Mouse (Mus musculus) embryonic fibroblast, embryonic 13.5 days (primary cell): ENCODE data around the gene Apol7a.

Source experiments
- CTCF ChIP-seq: IDR thresholded peaks from 2 replicates; pipeline ENCODE4 v1.5.1; 2011; ENCODE audit warnings: mild to moderate bottlenecking, control low read depth, low read length, moderate library complexity, borderline replicate concordance; ENCODE audit not compliant: insufficient read depth
- POLR2A ChIP-seq: IDR thresholded peaks from 2 replicates; pipeline ENCODE4 v1.6.1; 2011; ENCODE audit warnings: low read depth, mild to moderate bottlenecking, control low read depth, low read length, moderate library complexity

DNA sequence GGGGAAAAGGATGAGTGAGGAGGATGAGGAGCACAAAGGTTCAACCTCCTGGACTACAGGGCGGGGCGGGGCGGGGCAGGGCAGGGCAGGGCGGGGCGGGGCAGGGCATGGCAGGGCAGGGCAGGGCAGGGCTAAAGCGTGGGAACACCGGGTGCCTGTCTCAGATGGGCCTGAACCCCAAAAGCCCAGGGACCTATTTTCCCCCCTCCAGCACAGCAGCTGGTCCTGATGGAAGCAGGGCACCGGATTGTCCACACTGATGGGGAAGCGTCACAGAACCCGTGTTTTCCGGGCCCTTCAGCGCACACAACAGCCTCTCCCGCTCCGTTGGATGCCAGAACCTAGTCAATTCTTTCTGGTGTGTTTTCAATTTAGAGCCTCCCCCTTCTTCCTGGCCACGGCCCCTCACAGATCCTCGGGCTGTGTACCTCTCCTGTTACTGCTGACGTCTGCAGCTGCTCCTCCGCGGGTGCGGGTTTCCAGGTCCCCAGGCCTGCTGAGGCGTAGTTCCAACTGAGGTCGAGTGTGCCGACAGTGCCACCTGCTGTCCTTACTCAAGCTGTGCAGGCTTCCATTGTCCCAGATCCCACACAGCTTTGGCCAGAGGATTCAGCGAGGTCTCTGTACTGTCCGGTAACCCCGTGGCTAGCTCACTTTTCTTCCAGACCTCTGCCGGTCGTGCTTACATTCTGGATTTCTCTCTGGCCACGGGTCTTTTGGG is 40.4 kb downstream of the Apol7a start:
- TF ChIP-seq POLR2A, result peak; percentile 55; the same call in 1 of the 2 replicates
- TF ChIP-seq CTCF, result peak; percentile 98
